Mouse (Mus musculus): ENCODE results near the gene Map2k6. TPM values are rescaled to one million over a fixed set of nuclear protein-coding genes. Genes with fewer than 3 reads are reported as not detected.
A peak's percentile ranks its signal among the peaks of the same experiment; 100 is the strongest.

Gene Map2k6
- polyA plus RNA-seq, 1 experiment from 2014 or later = 4.7 TPM

DNA sequence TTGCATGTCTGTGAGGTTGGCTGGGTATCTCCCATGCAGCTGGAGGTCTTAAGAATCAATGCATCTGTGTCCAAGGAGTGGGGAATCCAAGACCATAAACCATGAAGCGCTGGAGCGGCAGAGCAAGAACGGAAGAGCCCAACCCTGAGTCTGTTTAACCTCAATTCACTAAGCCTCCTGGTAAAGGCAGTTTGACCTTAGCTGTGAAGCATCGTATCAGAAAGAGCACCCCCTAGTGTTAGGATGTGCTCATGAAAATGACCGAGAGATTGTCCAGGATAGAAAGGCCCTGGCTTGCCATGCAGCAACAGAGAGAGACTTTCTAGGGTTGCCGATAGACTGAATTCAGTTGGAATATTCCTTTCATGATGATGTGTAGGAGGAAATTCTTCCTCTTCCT lies 84.2 kb downstream of the Map2k6 start:
- no peaks in the 10 kb centered on the region for H3K9me3 ChIP-seq (ENCODE audit: low read length)
- H3K9ac ChIP-seq (replicated peaks; ENCODE audit: low read depth) = no peak overlapping the region
- no peak overlapping the region for H3K4me2 ChIP-seq (replicated peaks; ENCODE audit: low read depth, low read length)
- no peaks in the 10 kb centered on the region for H3K27me3 ChIP-seq (replicated peaks; ENCODE audit: insufficient read depth, low read length)
- no peaks in the 10 kb centered on the region for H3K36me3 ChIP-seq (ENCODE audit: insufficient read depth, low read length)
- H3K4me1 ChIP-seq (ENCODE audit: insufficient read depth, low read depth, low read length) = no peaks in the 10 kb centered on the region
- no peak overlapping the region for H3K27ac ChIP-seq (ENCODE audit: low read length)
- H3K4me3 ChIP-seq (ENCODE audit: low read depth, low read length) = no peak overlapping the region
- ATAC-seq (peak; percentile 61), DNase-seq (ENCODE audit: low spot score) (peak; percentile 75)
- 26% methylated on average over 6 of the region's 6 CpGs for WGBS
- no peak for TF ChIP-seq EP300 (IDR thresholded peaks at IDR 0.05)
- peak; percentile 88 for TF ChIP-seq CTCF (IDR thresholded peaks at IDR 0.05)

DNA sequence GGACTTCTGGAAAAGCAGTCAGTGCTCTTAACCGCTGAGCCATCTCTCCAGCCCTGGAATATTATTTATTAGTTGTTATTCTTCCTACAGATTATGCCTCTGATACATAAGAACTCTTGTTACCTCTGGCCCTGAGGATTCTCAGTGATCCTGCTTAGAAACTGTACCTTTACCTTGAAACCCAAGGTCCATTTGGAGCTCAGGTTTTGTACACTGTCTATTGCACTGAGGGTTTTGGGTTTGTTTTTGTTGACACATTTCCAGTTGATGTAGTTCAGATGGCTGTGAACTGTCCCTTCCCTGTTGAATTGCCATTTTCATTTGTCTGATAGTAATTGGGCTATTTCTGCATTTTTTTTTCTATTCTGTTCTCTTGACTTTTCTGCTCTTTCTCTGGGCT lies 85.5 kb downstream of the Map2k6 start:
- Histone ChIP-seq H3K36me3 (ENCODE audit: insufficient read depth, low read length) (no peaks in the 10 kb centered on the region), H3K27me3 (replicated peaks; ENCODE audit: insufficient read depth, low read length) (no peaks in the 10 kb centered on the region), H3K4me2 (replicated peaks; ENCODE audit: low read depth, low read length) (no peak overlapping the region), H3K27ac (ENCODE audit: low read length) (no peak overlapping the region), H3K4me1 (ENCODE audit: insufficient read depth, low read depth, low read length) (no peaks in the 10 kb centered on the region), H3K4me3 (ENCODE audit: low read depth, low read length) (no peak overlapping the region), H3K9ac (replicated peaks; ENCODE audit: low read depth) (no peak overlapping the region), H3K9me3 (ENCODE audit: low read length) (no peaks in the 10 kb centered on the region)
- DNase-seq (ENCODE audit: low spot score) (no peak), ATAC-seq (no peak)
- no peak for TF ChIP-seq EP300 (IDR thresholded peaks at IDR 0.05)
- no peak for TF ChIP-seq CTCF (IDR thresholded peaks at IDR 0.05)
- 96% methylated on average over 1 of the region's 1 CpGs for WGBS

DNA sequence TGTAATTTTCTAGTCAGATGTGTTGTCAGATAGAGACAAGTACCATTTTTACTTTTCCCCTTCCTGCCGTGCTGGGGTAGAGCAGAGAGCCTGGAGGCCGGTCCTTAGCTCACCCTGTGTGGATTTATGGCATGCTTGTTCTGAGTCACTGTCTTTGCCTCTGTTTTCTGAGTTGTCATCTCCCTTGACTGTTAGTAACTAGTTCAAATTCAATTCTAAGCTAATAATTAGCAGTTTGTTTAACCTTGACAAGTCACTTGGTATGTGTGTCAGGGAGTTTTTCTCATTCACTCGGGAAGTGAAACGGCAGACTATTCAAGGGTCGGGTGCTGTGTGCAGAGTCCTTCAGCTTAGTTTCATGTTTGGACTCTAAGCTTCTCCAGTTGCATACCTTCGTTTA lies 86.2 kb downstream of the Map2k6 start:
- no peaks in the 10 kb centered on the region for H3K9me3 ChIP-seq (ENCODE audit: low read length)
- H3K27me3 ChIP-seq (replicated peaks; ENCODE audit: insufficient read depth, low read length) = no peaks in the 10 kb centered on the region
- no peaks in the 10 kb centered on the region for H3K4me1 ChIP-seq (ENCODE audit: insufficient read depth, low read depth, low read length)
- H3K9ac ChIP-seq (replicated peaks; ENCODE audit: low read depth) = no peak overlapping the region
- ATAC-seq (no peak), DNase-seq (ENCODE audit: low spot score) (no peak)
- WGBS = 72% methylated on average over 6 of the region's 6 CpGs
- TF ChIP-seq CTCF (IDR thresholded peaks at IDR 0.05) (no peak), EP300 (IDR thresholded peaks at IDR 0.05) (no peak)
- H3K4me2 ChIP-seq (replicated peaks; ENCODE audit: low read depth, low read length) = no peak overlapping the region
- H3K27ac ChIP-seq (ENCODE audit: low read length) = no peak overlapping the region
- H3K36me3 ChIP-seq (ENCODE audit: insufficient read depth, low read length) = no peaks in the 10 kb centered on the region
- no peak overlapping the region for H3K4me3 ChIP-seq (ENCODE audit: low read depth, low read length)

DNA sequence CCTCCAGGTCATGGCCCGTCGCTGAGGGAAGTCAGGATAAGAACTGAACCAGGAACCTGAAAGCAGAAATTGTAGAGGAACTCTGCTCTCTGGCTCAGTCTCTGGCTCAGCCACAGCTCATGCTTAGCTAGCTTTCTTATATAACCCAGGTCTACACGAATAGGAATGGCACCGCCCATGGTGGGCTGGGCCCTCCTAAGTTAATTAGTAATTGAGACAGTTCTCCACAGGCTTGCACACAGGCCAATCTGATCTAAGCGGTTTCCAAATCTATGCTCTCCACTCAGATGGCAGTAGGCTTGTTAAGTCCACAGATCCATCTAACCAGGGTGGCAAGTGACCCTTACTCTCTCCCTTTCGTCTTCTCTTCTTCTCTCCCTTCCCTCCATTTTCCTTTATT lies 88.9 kb downstream of the Map2k6 start:
- Histone ChIP-seq H3K9me3 (ENCODE audit: low read length) (no peaks in the 10 kb centered on the region), H3K27me3 (replicated peaks; ENCODE audit: insufficient read depth, low read length) (no peaks in the 10 kb centered on the region), H3K4me2 (replicated peaks; ENCODE audit: low read depth, low read length) (no peak overlapping the region), H3K27ac (ENCODE audit: low read length) (no peak overlapping the region), H3K36me3 (ENCODE audit: insufficient read depth, low read length) (no peaks in the 10 kb centered on the region), H3K4me3 (ENCODE audit: low read depth, low read length) (no peak overlapping the region), H3K4me1 (ENCODE audit: insufficient read depth, low read depth, low read length) (no peaks in the 10 kb centered on the region), H3K9ac (replicated peaks; ENCODE audit: low read depth) (no peak overlapping the region)
- DNase-seq (ENCODE audit: low spot score) (no peak), ATAC-seq (no peak)
- 95% methylated on average over 6 of the region's 6 CpGs for WGBS
- no peak for TF ChIP-seq CTCF (IDR thresholded peaks at IDR 0.05)
- no peak for TF ChIP-seq EP300 (IDR thresholded peaks at IDR 0.05)

DNA sequence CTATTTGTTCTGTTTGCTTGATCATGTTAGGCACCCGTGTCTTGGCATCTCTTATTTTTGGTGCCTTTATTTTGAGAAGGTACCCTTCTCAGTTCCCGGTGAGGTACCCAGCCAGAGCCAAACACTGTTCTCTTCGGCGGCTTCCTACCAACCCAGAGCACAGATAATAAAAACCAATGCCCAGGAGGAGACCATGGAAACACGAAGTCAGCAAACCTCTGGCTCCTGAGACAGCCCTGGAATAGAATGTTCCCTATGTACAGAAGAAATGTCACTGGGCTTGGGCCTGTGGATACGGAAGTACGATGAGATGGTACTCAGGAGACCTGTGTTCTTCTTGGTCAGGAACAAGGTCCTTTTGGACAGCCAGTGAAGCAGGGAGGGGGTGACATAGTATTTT lies 89.4 kb downstream of the Map2k6 start:
- no peaks in the 10 kb centered on the region for H3K9me3 ChIP-seq (ENCODE audit: low read length)
- H3K4me2 ChIP-seq (replicated peaks; ENCODE audit: low read depth, low read length) = no peak overlapping the region
- no peak overlapping the region for H3K27ac ChIP-seq (ENCODE audit: low read length)
- ATAC-seq (no peak), DNase-seq (ENCODE audit: low spot score) (no peak)
- H3K4me1 ChIP-seq (ENCODE audit: insufficient read depth, low read depth, low read length) = no peaks in the 10 kb centered on the region
- 92% methylated on average over 7 of the region's 7 CpGs for WGBS
- H3K4me3 ChIP-seq (ENCODE audit: low read depth, low read length) = no peak overlapping the region
- no peaks in the 10 kb centered on the region for H3K27me3 ChIP-seq (replicated peaks; ENCODE audit: insufficient read depth, low read length)
- no peak for TF ChIP-seq CTCF (IDR thresholded peaks at IDR 0.05)
- no peak for TF ChIP-seq EP300 (IDR thresholded peaks at IDR 0.05)
- H3K9ac ChIP-seq (replicated peaks; ENCODE audit: low read depth) = no peak overlapping the region
- H3K36me3 ChIP-seq (ENCODE audit: insufficient read depth, low read length) = no peaks in the 10 kb centered on the region

DNA sequence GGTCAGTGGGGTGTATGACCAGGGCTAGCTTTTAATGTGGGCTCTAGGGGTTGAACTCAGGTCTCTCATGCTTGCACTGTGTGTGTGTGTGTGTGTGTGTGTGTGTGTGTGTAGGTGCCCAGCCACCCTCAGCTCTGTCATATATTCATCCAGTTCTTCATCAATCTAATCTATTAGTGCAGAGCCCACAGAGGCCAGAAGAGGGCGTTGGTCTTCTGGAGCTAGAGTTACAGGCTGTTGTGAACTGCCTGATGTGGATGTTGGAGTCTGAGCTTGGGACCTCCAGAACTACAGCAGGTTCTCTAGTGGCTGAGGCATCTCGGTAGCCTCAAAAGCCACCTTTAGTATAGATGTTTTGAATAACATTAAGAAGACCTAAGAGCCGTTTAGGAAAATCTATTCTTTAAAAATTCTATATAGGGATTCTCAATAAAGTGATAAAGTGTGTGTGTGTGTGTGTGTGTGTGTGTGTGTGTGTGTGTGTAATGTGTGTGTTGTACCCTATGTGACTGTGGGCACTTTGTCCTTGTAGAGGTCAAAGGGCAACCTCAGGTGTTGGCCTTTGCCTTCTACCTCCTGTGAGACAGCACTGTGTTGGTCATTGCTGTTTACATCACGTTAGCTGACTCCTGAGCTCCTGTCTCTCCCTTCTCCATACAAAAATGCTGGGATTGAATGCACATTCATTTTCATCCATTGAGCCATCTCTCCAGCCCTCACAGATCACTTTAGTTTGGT lies 96.6 kb downstream of the Map2k6 start:
- no peak overlapping the region for H3K27ac ChIP-seq (ENCODE audit: low read length)
- no peak overlapping the region for H3K4me2 ChIP-seq (replicated peaks; ENCODE audit: low read depth, low read length)
- no peak overlapping the region for H3K4me3 ChIP-seq (ENCODE audit: low read depth, low read length)
- DNase-seq (ENCODE audit: low spot score) (no peak), ATAC-seq (no peak)
- no peaks in the 10 kb centered on the region for H3K9me3 ChIP-seq (ENCODE audit: low read length)
- no peak overlapping the region for H3K9ac ChIP-seq (replicated peaks; ENCODE audit: low read depth)
- H3K27me3 ChIP-seq (replicated peaks; ENCODE audit: insufficient read depth, low read length) = no peaks in the 10 kb centered on the region
- no peak for TF ChIP-seq EP300 (IDR thresholded peaks at IDR 0.05)
- TF ChIP-seq CTCF (IDR thresholded peaks at IDR 0.05) = no peak; the same call in 1 of the 2 replicates
- H3K36me3 ChIP-seq (ENCODE audit: insufficient read depth, low read length) = no peaks in the 10 kb centered on the region
- WGBS = 84% methylated on average over 4 of the region's 4 CpGs
- H3K4me1 ChIP-seq (ENCODE audit: insufficient read depth, low read depth, low read length) = 0 out of 2 replicates have a peak, but pooled peaks cover 3% of the 10 kb centered on the region
